Mouse (Mus musculus) small intestine, adult 10 weeks (tissue): ENCODE data around the gene Adra2a. TPM values are rescaled to one million over a fixed set of nuclear protein-coding genes. Genes with fewer than 3 reads are reported as not detected.

Source experiments
- polyA plus RNA-seq: library from polyadenylated mRNA; stranded (reverse); fragments of 350-450 nt; fragmentation: Illumina TruSeq; extraction: RNeasy Lipid Tissue Mini Kit (QIAGEN cat#74804); gene quantifications from one replicate; pipeline ENCODE4 v1.2.3, GENCODE M21; 2014; ENCODE audit warnings: low replicate concordance

Gene Adra2a
- 1.3 TPM for polyA plus RNA-seq

GRCm38 (mm10) chr19:54043851-54044250, at the start of gene Adra2a:
Gene Adra2a, plus strand, starts transcription at chr19:54044151.

Other genes starting within 250 kb of the Adra2a start
- gene Pdcd4, start 151.9 kb upstream of the Adra2a start, polyA plus RNA-seq, result 157 TPM
- 132 TPM for gene Shoc2, start 99.8 kb upstream of the Adra2a start, polyA plus RNA-seq
- 106 TPM for gene Bbip1, start 99.5 kb upstream of the Adra2a start, polyA plus RNA-seq